In the genomic region with DNA sequence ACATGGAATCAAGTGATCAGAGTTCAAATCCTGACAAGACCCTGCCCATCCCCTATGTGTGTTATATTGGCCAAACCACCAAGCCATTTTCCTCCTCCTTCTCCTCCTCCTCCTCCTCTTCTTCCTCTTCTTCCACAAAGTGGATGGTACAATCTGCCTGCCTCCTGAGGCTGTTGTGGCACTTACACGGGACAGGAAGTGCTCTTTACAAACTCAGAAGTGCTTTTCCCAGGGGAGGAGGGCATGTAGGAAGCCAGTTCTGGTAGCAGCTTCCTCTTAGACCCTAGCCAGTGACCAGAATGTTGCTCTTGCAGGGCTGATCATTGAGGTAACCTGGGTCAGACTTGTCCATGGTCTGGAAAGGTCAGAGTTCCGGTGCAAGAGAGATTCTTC, we compare ENCODE assay signal across 11 mouse cellular contexts. TPM values are rescaled to one million over a fixed set of nuclear protein-coding genes. Genes with fewer than 3 reads are reported as not detected.
DNase-seq lines count a peak whose midpoint lies in the region; ATAC-seq and TF ChIP-seq lines count a peak whose summit lies in the region.
"Had no signal": no experiment of that assay in that cellular context is flagged by ENCODE, and none has a peak within 500 bp of the region (broad histone marks: within the 10 kb centered on the region; RNA-seq: fewer than 3 reads in every experiment).

No protein-coding gene starts in this region.

- H3K4me2 ChIP-seq in midbrain, embryonic 13.5 days (replicated peaks) = no peak overlapping the region
- no peak overlapping the region for H3K4me2 ChIP-seq in kidney, postnatal 0 days (ENCODE audit: low read length)
- no peak overlapping the region for H3K4me2 ChIP-seq in stomach, embryonic 15.5 days
- no peak overlapping the region for H3K4me2 ChIP-seq in hindbrain, embryonic 12.5 days (replicated peaks)

- no peak for TF ChIP-seq CTCF in kidney, postnatal 0 days (IDR thresholded peaks at IDR 0.05; ENCODE audit: low read depth)

- H3K9me3 ChIP-seq in midbrain, embryonic 10.5 days (replicated peaks) = no peaks in the 10 kb centered on the region
- no peaks in the 10 kb centered on the region for H3K9me3 ChIP-seq in midbrain, embryonic 13.5 days
- H3K9me3 ChIP-seq in kidney, postnatal 0 days (replicated peaks; ENCODE audit: low read length) = no peaks in the 10 kb centered on the region
- H3K9me3 ChIP-seq in stomach, embryonic 15.5 days = no peaks in the 10 kb centered on the region
- no peaks in the 10 kb centered on the region for H3K9me3 ChIP-seq in hindbrain, embryonic 12.5 days (replicated peaks)
- H3K9me3 ChIP-seq: megakaryocyte, embryonic 14.5 days had no signal

- no peak overlapping the region for H3K4me3 ChIP-seq in midbrain, embryonic 10.5 days
- H3K4me3 ChIP-seq in midbrain, embryonic 13.5 days (replicated peaks) = no peak overlapping the region
- H3K4me3 ChIP-seq in kidney, postnatal 0 days (replicated peaks; ENCODE audit: low read depth, low read length) = no peak overlapping the region
- H3K4me3 ChIP-seq in stomach, embryonic 15.5 days (replicated peaks) = no peak overlapping the region
- no peak overlapping the region for H3K4me3 ChIP-seq in hindbrain, embryonic 12.5 days
- H3K4me3 ChIP-seq: megakaryocyte, embryonic 14.5 days had no signal

- WGBS in midbrain, embryonic 10.5 days = 73% methylated on average over 2 of the region's 2 CpGs
- 79% methylated on average over 2 of the region's 2 CpGs for WGBS in midbrain, embryonic 13.5 days
- WGBS in kidney, postnatal 0 days = 33% methylated on average over 2 of the region's 2 CpGs
- 25% methylated on average over 2 of the region's 2 CpGs for WGBS in stomach, embryonic 15.5 days
- 60% methylated on average over 2 of the region's 2 CpGs for WGBS in hindbrain, embryonic 12.5 days

- peaks cover 53% of the 10 kb centered on the region for H3K4me1 ChIP-seq in midbrain, embryonic 10.5 days
- H3K4me1 ChIP-seq in midbrain, embryonic 13.5 days (replicated peaks) = peaks cover 45% of the 10 kb centered on the region
- H3K4me1 ChIP-seq in kidney, postnatal 0 days (replicated peaks; ENCODE audit: insufficient read depth, low read length) = peaks cover 17% of the 10 kb centered on the region
- peaks cover 24% of the 10 kb centered on the region for H3K4me1 ChIP-seq in stomach, embryonic 15.5 days
- H3K4me1 ChIP-seq in hindbrain, embryonic 12.5 days = peaks cover 23% of the 10 kb centered on the region

- ATAC-seq in midbrain, embryonic 13.5 days = no peak
- ATAC-seq in kidney, postnatal 0 days (replicated peaks; ENCODE audit: low FRiP score, low read depth) = no peak
- ATAC-seq in stomach, embryonic 15.5 days (ENCODE audit: insufficient read depth, low FRiP score, low read depth) = no peak
- ATAC-seq in hindbrain, embryonic 12.5 days (ENCODE audit: low FRiP score) = no peak

- H3K27ac ChIP-seq in midbrain, embryonic 10.5 days (replicated peaks) = 0 out of 2 replicates have a peak overlapping the region, but pooled peaks have one; percentile 10
- H3K27ac ChIP-seq in midbrain, embryonic 13.5 days = no peak overlapping the region
- H3K27ac ChIP-seq in kidney, postnatal 0 days = peak overlapping the region; percentile 83
- peak overlapping the region; percentile 85 for H3K27ac ChIP-seq in stomach, embryonic 15.5 days
- H3K27ac ChIP-seq in hindbrain, embryonic 12.5 days = no peak overlapping the region

- no peaks in the 10 kb centered on the region for H3K36me3 ChIP-seq in midbrain, embryonic 10.5 days
- no peaks in the 10 kb centered on the region for H3K36me3 ChIP-seq in midbrain, embryonic 13.5 days
- no peaks in the 10 kb centered on the region for H3K36me3 ChIP-seq in kidney, postnatal 0 days (ENCODE audit: insufficient read depth, low read length)
- no peaks in the 10 kb centered on the region for H3K36me3 ChIP-seq in stomach, embryonic 15.5 days
- no peaks in the 10 kb centered on the region for H3K36me3 ChIP-seq in hindbrain, embryonic 12.5 days

- DNase-seq in cerebellum, adult 9-11 months = peak; percentile 14
- no peak for DNase-seq in cerebellum, adult 18-20 months
- no peak for DNase-seq in midbrain, embryonic 10.5 days (ENCODE audit: low spot score)
- no peak for DNase-seq in kidney, postnatal 0 days (ENCODE audit: low spot score)
- no peak for DNase-seq in frontal cortex, postnatal 36 days (ENCODE audit: low spot score in 2 of 2)
- DNase-seq: embryo, embryonic 11 days; gastrocnemius, postnatal 14 days had no signal

- peaks cover 5% of the 10 kb centered on the region; the same call in 1 of the 2 replicates for H3K27me3 ChIP-seq in midbrain, embryonic 10.5 days (ENCODE audit: low read depth, poor library complexity, severe bottlenecking)
- H3K27me3 ChIP-seq in midbrain, embryonic 13.5 days = no peaks in the 10 kb centered on the region
- no peaks in the 10 kb centered on the region for H3K27me3 ChIP-seq in kidney, postnatal 0 days (ENCODE audit: insufficient read depth, low read length)
- no peaks in the 10 kb centered on the region for H3K27me3 ChIP-seq in stomach, embryonic 15.5 days (replicated peaks)
- H3K27me3 ChIP-seq in hindbrain, embryonic 12.5 days = 0 out of 2 replicates have a peak, but pooled peaks cover 2% of the 10 kb centered on the region

- H3K9ac ChIP-seq in midbrain, embryonic 13.5 days (replicated peaks) = no peak overlapping the region
- H3K9ac ChIP-seq in kidney, postnatal 0 days (ENCODE audit: low read depth, low read length) = no peak overlapping the region
- no peak overlapping the region for H3K9ac ChIP-seq in stomach, embryonic 15.5 days
- no peak overlapping the region for H3K9ac ChIP-seq in hindbrain, embryonic 12.5 days

RNA-seq across cellular contexts. Expression of a gene that starts 6.4 kb away (rescaled TPM):
- 42.2 and 55.8 TPM in 2 replicates for polyA plus RNA-seq in midbrain, embryonic 10.5 days (2016; fragmentation: Nextera tagmentation; extraction: Ambion mirVana)
- 68.8 and 80.3 TPM in 2 replicates for polyA plus RNA-seq in midbrain, embryonic 13.5 days (2015; fragmentation: Nextera tagmentation; extraction: Ambion mirVana)
- polyA plus RNA-seq in kidney, postnatal 0 days (2015; fragmentation: Nextera tagmentation; extraction: Ambion mirVana) = 25.0 and 26.6 TPM in 2 replicates
- polyA plus RNA-seq in stomach, embryonic 15.5 days (2015; fragmentation: Nextera tagmentation; extraction: Ambion mirVana) = 29.0 and 31.3 TPM in 2 replicates
- polyA plus RNA-seq in hindbrain, embryonic 12.5 days (2016; fragmentation: Nextera tagmentation; extraction: Ambion mirVana) = 66.5 and 69.4 TPM in 2 replicates

Comparison
In these comparisons a context has a peak if more than half of its experiments do, and no peak if none do; other contexts are left out.
1. H3K27ac ChIP-seq: peak in midbrain, embryonic 10.5 days (single experiment), kidney, postnatal 0 days (single experiment) and stomach, embryonic 15.5 days (single experiment); none in midbrain, embryonic 13.5 days (single experiment) and hindbrain, embryonic 12.5 days (single experiment).